Mouse (Mus musculus) liver, adult 2 months (tissue): Measurements from ENCODE around the gene Epb41l4b.

ENCODE experiments used
- CTCF ChIP-seq: fragments of 200-500 bp; IDR thresholded peaks from 2 replicates; pipeline ENCODE4 v1.5.1; 2011; ENCODE audit warnings: low read depth, low read length, control low read depth
- POLR2A ChIP-seq: fragments of 200-500 bp; IDR thresholded peaks from 2 replicates; pipeline ENCODE4 v1.6.1; 2011; ENCODE audit warnings: low read length, control low read depth; ENCODE audit not compliant: insufficient read depth; ENCODE audit errors: extremely low read depth

DNA sequence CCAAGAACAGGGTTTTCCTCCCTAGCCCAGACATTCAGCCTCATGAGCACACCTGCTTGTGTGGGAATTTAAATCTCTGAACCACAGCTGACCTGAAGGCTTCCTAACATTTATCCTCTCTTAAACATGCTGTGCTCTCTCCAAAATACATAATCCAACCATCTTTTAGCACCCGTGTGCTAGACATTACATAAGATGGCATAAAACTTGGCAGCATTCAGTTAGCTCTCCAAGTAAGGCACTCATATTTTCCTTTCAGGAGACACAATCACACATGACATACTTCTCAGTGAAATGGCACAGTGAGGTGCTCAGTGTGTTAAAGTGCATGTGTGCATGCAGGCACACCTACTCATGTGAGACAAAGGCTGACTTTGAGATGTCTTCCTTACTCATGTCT is 200.7 kb downstream of the Epb41l4b start:
- TF ChIP-seq POLR2A (no peak), CTCF (no peak)
